Mouse (Mus musculus): Measurements from ENCODE around the gene Gna13. TPM values are rescaled to one million over a fixed set of nuclear protein-coding genes. Genes with fewer than 3 reads are reported as not detected.

The Gna13 gene
- polyA plus RNA-seq, 1 experiment = 52.4 TPM

GRCm38 (mm10) chr11:109389046-109389445 lies 26.4 kb downstream of the Gna13 start:
- TF ChIP-seq GATA1 (IDR thresholded peaks at IDR 0.05; ENCODE audit: low read length) = no peak

GRCm38 (mm10) chr11:109391200-109391599 lies 28.6 kb downstream of the Gna13 start:
- TF ChIP-seq GATA1 (IDR thresholded peaks at IDR 0.05; ENCODE audit: low read length) = no peak

- no peak for TF ChIP-seq GATA1 (IDR thresholded peaks at IDR 0.05; ENCODE audit: low read length)
These were observed 29.1 kb downstream of the Gna13 start for GRCm38 (mm10) chr11:109391760-109392159.

GRCm38 (mm10) chr11:109392601-109393000 lies 30.0 kb downstream of the Gna13 start:
- TF ChIP-seq GATA1 (IDR thresholded peaks at IDR 0.05; ENCODE audit: low read length) = no peak

GRCm38 (mm10) chr11:109394758-109395157 lies 32.1 kb downstream of the Gna13 start:
- TF ChIP-seq GATA1 (IDR thresholded peaks at IDR 0.05; ENCODE audit: low read length) = no peak

- TF ChIP-seq GATA1 (IDR thresholded peaks at IDR 0.05; ENCODE audit: low read length) = no peak
These were observed 32.7 kb downstream of the Gna13 start for GRCm38 (mm10) chr11:109395291-109395690.

- no peak for TF ChIP-seq GATA1 (IDR thresholded peaks at IDR 0.05; ENCODE audit: low read length)
These were observed 43.8 kb downstream of the Gna13 start for GRCm38 (mm10) chr11:109406431-109406830.

- TF ChIP-seq GATA1 (IDR thresholded peaks at IDR 0.05; ENCODE audit: low read length) = no peak
These were observed 47.8 kb downstream of the Gna13 start for GRCm38 (mm10) chr11:109410197-109410980.

GRCm38 (mm10) chr11:109413617-109414016 lies 51.0 kb downstream of the Gna13 start, which contains the start of gene 9930022D16Rik:
Gene 9930022D16Rik, plus strand, starts transcription at chr11:109413917.
- TF ChIP-seq GATA1 (IDR thresholded peaks at IDR 0.05; ENCODE audit: low read length) = no peak

GRCm38 (mm10) chr11:109414802-109415201 lies 52.2 kb downstream of the Gna13 start:
- no peak for TF ChIP-seq GATA1 (IDR thresholded peaks at IDR 0.05; ENCODE audit: low read length)

GRCm38 (mm10) chr11:109416709-109417420 lies 54.2 kb downstream of the Gna13 start:
- TF ChIP-seq GATA1 (IDR thresholded peaks at IDR 0.05; ENCODE audit: low read length) = no peak

- no peak for TF ChIP-seq GATA1 (IDR thresholded peaks at IDR 0.05; ENCODE audit: low read length)
These were observed 54.9 kb downstream of the Gna13 start for GRCm38 (mm10) chr11:109417472-109418040.

- TF ChIP-seq GATA1 (IDR thresholded peaks at IDR 0.05; ENCODE audit: low read length) = no peak
These were observed 56.8 kb downstream of the Gna13 start for GRCm38 (mm10) chr11:109419461-109419860.

GRCm38 (mm10) chr11:109419961-109420566 lies 57.4 kb downstream of the Gna13 start:
- TF ChIP-seq GATA1 (IDR thresholded peaks at IDR 0.05; ENCODE audit: low read length) = no peak

GRCm38 (mm10) chr11:109420567-109420962 lies 57.9 kb downstream of the Gna13 start:
- no peak for TF ChIP-seq GATA1 (IDR thresholded peaks at IDR 0.05; ENCODE audit: low read length)

GRCm38 (mm10) chr11:109421205-109421604 lies 58.6 kb downstream of the Gna13 start:
- no peak for TF ChIP-seq GATA1 (IDR thresholded peaks at IDR 0.05; ENCODE audit: low read length)

All from G1E-ER4 (cell line).